ENCODE assay signal across 20 mouse cellular contexts in the genomic region with DNA sequence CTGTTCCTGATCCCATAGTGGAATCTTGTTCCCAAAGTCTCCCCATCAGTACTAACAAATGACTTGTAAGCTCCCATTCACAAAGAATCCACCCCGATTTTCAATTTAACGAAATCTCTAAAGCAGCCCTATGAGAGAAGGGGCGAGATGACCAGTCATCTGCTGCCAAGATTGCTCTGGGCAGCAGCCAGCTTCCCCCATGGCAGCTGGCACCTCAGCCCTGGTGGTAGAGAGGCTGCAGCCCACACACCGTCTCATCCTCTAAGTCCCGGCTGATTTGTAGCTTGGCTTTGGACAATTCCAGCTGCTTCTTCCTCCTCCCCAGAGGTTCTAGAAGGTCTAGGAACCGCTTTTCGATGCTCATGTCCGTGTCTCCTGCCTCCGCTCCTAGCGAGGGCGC.
DNase-seq lines count a peak whose midpoint lies in the region; ATAC-seq and TF ChIP-seq lines count a peak whose summit lies in the region.
"Had no signal": no experiment of that assay in that cellular context is flagged by ENCODE, and none has a peak within 500 bp of the region (broad histone marks: within the 10 kb centered on the region; RNA-seq: fewer than 3 reads in every experiment).

No protein-coding gene starts in this region.

- H3ac ChIP-seq in myocyte (ENCODE audit: control insufficient read depth, insufficient read length): no peak overlapping the region

- no peaks in the 10 kb centered on the region for H3K4me1 ChIP-seq in forebrain, embryonic 14.5 days (ENCODE audit: control insufficient read depth, insufficient read depth, low read length)
- H3K4me1 ChIP-seq in forebrain, embryonic 10.5 days: 0 out of 2 replicates have a peak, but pooled peaks cover 5% of the 10 kb centered on the region
- H3K4me1 ChIP-seq in midbrain, embryonic 11.5 days (ENCODE audit: control insufficient read depth, insufficient read depth, low read length): no peaks in the 10 kb centered on the region
- H3K4me1 ChIP-seq in midbrain, embryonic 14.5 days (ENCODE audit: control insufficient read depth, insufficient read depth, low read length): no peaks in the 10 kb centered on the region
- peaks cover 0 to 2% of the 10 kb centered on the region in 2 experiments; a peak in 1 of 4 replicates for H3K4me1 ChIP-seq in ES-E14 (ENCODE audit: control insufficient read depth in 2 of 2, insufficient read depth in 2 of 2, low read length in 2 of 2, poor library complexity in 1 of 2)
- H3K4me1 ChIP-seq: heart, embryonic 15.5 days; limb, embryonic 10.5 days; liver, embryonic 15.5 days had no signal

- no peaks in the 10 kb centered on the region for H3K9me3 ChIP-seq in forebrain, embryonic 14.5 days (replicated peaks; ENCODE audit: control insufficient read depth, low read length)
- H3K9me3 ChIP-seq in forebrain, embryonic 10.5 days: no peaks in the 10 kb centered on the region
- H3K9me3 ChIP-seq in midbrain, embryonic 11.5 days (ENCODE audit: control insufficient read depth, low read length): no peaks in the 10 kb centered on the region
- no peaks in the 10 kb centered on the region for H3K9me3 ChIP-seq in midbrain, embryonic 14.5 days (ENCODE audit: control insufficient read depth, low read length)
- H3K9me3 ChIP-seq in ES-E14 (ENCODE audit: control insufficient read depth, insufficient read depth, low read depth, low read length): no peaks in the 10 kb centered on the region
- H3K9me3 ChIP-seq: embryonic facial prominence, embryonic 10.5 days; heart, embryonic 15.5 days; limb, embryonic 10.5 days; liver, embryonic 15.5 days had no signal

- no peak overlapping the region for H3K4me2 ChIP-seq in forebrain, embryonic 14.5 days (ENCODE audit: low read length)
- H3K4me2 ChIP-seq in midbrain, embryonic 11.5 days: no peak overlapping the region
- no peak overlapping the region for H3K4me2 ChIP-seq in midbrain, embryonic 14.5 days (ENCODE audit: low read length)
- no peak overlapping the region for H3K4me2 ChIP-seq in myocyte (ENCODE audit: low read depth)
- H3K4me2 ChIP-seq: heart, embryonic 15.5 days; liver, embryonic 15.5 days had no signal

- no peak overlapping the region for H3K4me3 ChIP-seq in forebrain, embryonic 14.5 days (ENCODE audit: low read depth, low read length)
- H3K4me3 ChIP-seq in forebrain, embryonic 10.5 days: no peak overlapping the region
- H3K4me3 ChIP-seq in midbrain, embryonic 11.5 days (ENCODE audit: low read depth, low read length): no peak overlapping the region
- H3K4me3 ChIP-seq in midbrain, embryonic 14.5 days (replicated peaks; ENCODE audit: low read depth, low read length): no peak overlapping the region
- H3K4me3 ChIP-seq in ES-E14 (ENCODE audit: insufficient read depth in 1 of 2, low read depth in 1 of 2, low read length in 2 of 2, poor library complexity in 1 of 2, severe bottlenecking in 1 of 2) (peak overlapping the region; percentile 13 to 28; a peak in 2 of 4 replicates), myocyte (no peak overlapping the region)
- H3K4me3 ChIP-seq: embryonic facial prominence, embryonic 10.5 days; heart, embryonic 15.5 days; left cerebral cortex, adult 2 months; limb, embryonic 10.5 days; liver, embryonic 15.5 days had no signal

- no peak overlapping the region for H3K27ac ChIP-seq in forebrain, embryonic 14.5 days (ENCODE audit: low read depth, low read length)
- H3K27ac ChIP-seq in forebrain, embryonic 10.5 days: no peak overlapping the region
- no peak overlapping the region for H3K27ac ChIP-seq in midbrain, embryonic 11.5 days (ENCODE audit: low read depth, low read length)
- H3K27ac ChIP-seq in midbrain, embryonic 14.5 days (replicated peaks; ENCODE audit: low read depth, low read length): no peak overlapping the region
- H3K27ac ChIP-seq in ES-E14 (ENCODE audit: insufficient read depth, low read depth, low read length, poor library complexity, severe bottlenecking): no peak overlapping the region
- H3K27ac ChIP-seq: embryonic facial prominence, embryonic 10.5 days; heart, embryonic 15.5 days; left cerebral cortex, adult 2 months; limb, embryonic 10.5 days; liver, embryonic 15.5 days had no signal

- peak; percentile 16 for DNase-seq in forebrain, embryonic 14.5 days (ENCODE audit: low spot score)
- no peak for DNase-seq in forebrain, embryonic 10.5 days (ENCODE audit: extremely low spot score, low spot score)
- DNase-seq in midbrain, embryonic 11.5 days (ENCODE audit: low spot score, missing footprints): peak; percentile 47
- no peak for DNase-seq in midbrain, embryonic 14.5 days
- no peak for DNase-seq in ES-E14 (ENCODE audit: low read depth, low spot score)
- DNase-seq in spleen, postnatal 10 days (ENCODE audit: low spot score in 2 of 2): no peak
- DNase-seq: B cell, adult 2 months; gastrocnemius, postnatal 36 days; heart, postnatal 4 days; kidney, adult 11 months; kidney, postnatal 4 days; liver; lung, postnatal 4 days; thymus, postnatal 14 days had no signal

- H3K79me2 ChIP-seq in myocyte (ENCODE audit: control insufficient read depth, insufficient read depth): no peaks in the 10 kb centered on the region

- no peaks in the 10 kb centered on the region for H3K27me3 ChIP-seq in forebrain, embryonic 14.5 days (replicated peaks; ENCODE audit: control insufficient read depth, insufficient read depth, low read length)
- H3K27me3 ChIP-seq in forebrain, embryonic 10.5 days (ENCODE audit: poor library complexity, severe bottlenecking): peaks cover 14% of the 10 kb centered on the region; the same call in 1 of the 2 replicates
- H3K27me3 ChIP-seq in midbrain, embryonic 11.5 days (ENCODE audit: control insufficient read depth, insufficient read depth, low read length): no peaks in the 10 kb centered on the region
- H3K27me3 ChIP-seq in midbrain, embryonic 14.5 days (ENCODE audit: control insufficient read depth, insufficient read depth, low read length): no peaks in the 10 kb centered on the region
- peaks cover 43% of the 10 kb centered on the region for H3K27me3 ChIP-seq in myocyte (ENCODE audit: control insufficient read depth, insufficient read depth, insufficient read length)
- H3K27me3 ChIP-seq: heart, embryonic 15.5 days; liver, embryonic 15.5 days had no signal

- no peak for ATAC-seq in forebrain, embryonic 14.5 days
- ATAC-seq in midbrain, embryonic 11.5 days (ENCODE audit: low FRiP score): no peak
- no peak for ATAC-seq in midbrain, embryonic 14.5 days (ENCODE audit: low FRiP score, low TSS enrichment)

- TF ChIP-seq POLR2A in myocyte (IDR thresholded peaks at IDR 0.05; ENCODE audit: insufficient read length, low read depth): no peak

- in situ Hi-C loops in ES-E14 (cut with MboI; ENCODE audit: low sequenced_read_pairs in 2 of 2, unreplicated experiment in 2 of 2): no loop called here

- H3K9ac ChIP-seq in forebrain, embryonic 14.5 days (ENCODE audit: low read length): no peak overlapping the region
- H3K9ac ChIP-seq in midbrain, embryonic 11.5 days (ENCODE audit: low read length): no peak overlapping the region
- H3K9ac ChIP-seq in midbrain, embryonic 14.5 days (replicated peaks; ENCODE audit: low read length): no peak overlapping the region
- H3K9ac ChIP-seq in ES-E14 (ENCODE audit: insufficient read depth, low read depth, low read length, poor library complexity, severe bottlenecking): no peak overlapping the region
- H3K9ac ChIP-seq: heart, embryonic 15.5 days; liver, embryonic 15.5 days had no signal

- WGBS in forebrain, embryonic 14.5 days: 86% methylated on average over 11 of the region's 11 CpGs
- 90% methylated on average over 11 of the region's 11 CpGs for WGBS in forebrain, embryonic 10.5 days
- WGBS in midbrain, embryonic 11.5 days: 86% methylated on average over 11 of the region's 11 CpGs
- WGBS in midbrain, embryonic 14.5 days: 85% methylated on average over 11 of the region's 11 CpGs

- H3K36me3 ChIP-seq in forebrain, embryonic 14.5 days (ENCODE audit: control insufficient read depth, insufficient read depth, low read length): no peaks in the 10 kb centered on the region
- no peaks in the 10 kb centered on the region for H3K36me3 ChIP-seq in forebrain, embryonic 10.5 days (replicated peaks)
- H3K36me3 ChIP-seq in midbrain, embryonic 11.5 days (ENCODE audit: control insufficient read depth, insufficient read depth, low read length): no peaks in the 10 kb centered on the region
- no peaks in the 10 kb centered on the region for H3K36me3 ChIP-seq in midbrain, embryonic 14.5 days (ENCODE audit: control insufficient read depth, insufficient read depth, low read length)
- peaks cover 4% of the 10 kb centered on the region; the same call in 1 of the 2 replicates for H3K36me3 ChIP-seq in ES-E14 (ENCODE audit: control insufficient read depth, insufficient read depth, low read length, poor library complexity, severe bottlenecking)
- no peaks in the 10 kb centered on the region for H3K36me3 ChIP-seq in myocyte (ENCODE audit: control insufficient read depth, insufficient read depth)
- H3K36me3 ChIP-seq: embryonic facial prominence, embryonic 10.5 days; limb, embryonic 10.5 days had no signal

TF ChIP-seq in ES-E14, 5 proteins besides CTCF, POLR2A, EP300 and RAD21:
- TF ChIP-seq CHD2 (IDR thresholded peaks at IDR 0.05; ENCODE audit: low read depth, low read length): no peak
- TF ChIP-seq ZNF384 (IDR thresholded peaks at IDR 0.05; ENCODE audit: low read depth, low read length): no peak
- no peak for TF ChIP-seq ZC3H11A (IDR thresholded peaks at IDR 0.05; ENCODE audit: borderline replicate concordance, low read depth, low read length)
- no peak for TF ChIP-seq HCFC1 (IDR thresholded peaks at IDR 0.05; ENCODE audit: borderline replicate concordance, insufficient read depth, low read length)
- no peak for TF ChIP-seq MAFK (IDR thresholded peaks at IDR 0.05; ENCODE audit: insufficient read depth, low read depth, low read length)

TF ChIP-seq in myocyte, 11 proteins besides CTCF, POLR2A, EP300 and RAD21:
- TF ChIP-seq TCF12 (IDR thresholded peaks at IDR 0.05; ENCODE audit: insufficient read depth, poor library complexity, severe bottlenecking): no peak
- no peak for TF ChIP-seq TCF3 (IDR thresholded peaks at IDR 0.05; ENCODE audit: insufficient read length, low read depth)
- TF ChIP-seq USF1 (IDR thresholded peaks at IDR 0.05; ENCODE audit: low read depth): no peak
- peak in 2 of 3 experiments; percentile 36 to 41 for TF ChIP-seq MYOD1 (IDR thresholded peaks at IDR 0.05; ENCODE audit: control insufficient read depth in 1 of 3, insufficient read length in 2 of 3, low read depth in 2 of 3)
- TF ChIP-seq SRF (IDR thresholded peaks at IDR 0.05; ENCODE audit: control insufficient read depth, insufficient read length, low read depth): no peak
- TF ChIP-seq E2F4 (IDR thresholded peaks at IDR 0.05; ENCODE audit: insufficient read depth): no peak
- peak in 1 of 3 experiments; percentile 9 for TF ChIP-seq MYOG (IDR thresholded peaks at IDR 0.05; ENCODE audit: control insufficient read depth in 1 of 3, insufficient read depth in 1 of 3, insufficient read length in 2 of 3, low read depth in 2 of 3)
- TF ChIP-seq REST (IDR thresholded peaks at IDR 0.05; ENCODE audit: insufficient read depth, insufficient read length): no peak

Comparison
In these comparisons a context has a peak if more than half of its experiments do, and no peak if none do; other contexts are left out.
1. DNase-seq: peak in forebrain, embryonic 14.5 days (single experiment) and midbrain, embryonic 11.5 days (single experiment); none in forebrain, embryonic 10.5 days (single experiment), midbrain, embryonic 14.5 days (single experiment), ES-E14 (single experiment) and spleen, postnatal 10 days (0 of 2).
2. H3K4me3 ChIP-seq: peak in ES-E14 (2 of 2); none in forebrain, embryonic 14.5 days (single experiment), forebrain, embryonic 10.5 days (single experiment), midbrain, embryonic 11.5 days (single experiment), midbrain, embryonic 14.5 days (single experiment) and myocyte (single experiment).